Mouse (Mus musculus): ENCODE measurements around the gene Maml3.

Maml3 gene

DNA sequence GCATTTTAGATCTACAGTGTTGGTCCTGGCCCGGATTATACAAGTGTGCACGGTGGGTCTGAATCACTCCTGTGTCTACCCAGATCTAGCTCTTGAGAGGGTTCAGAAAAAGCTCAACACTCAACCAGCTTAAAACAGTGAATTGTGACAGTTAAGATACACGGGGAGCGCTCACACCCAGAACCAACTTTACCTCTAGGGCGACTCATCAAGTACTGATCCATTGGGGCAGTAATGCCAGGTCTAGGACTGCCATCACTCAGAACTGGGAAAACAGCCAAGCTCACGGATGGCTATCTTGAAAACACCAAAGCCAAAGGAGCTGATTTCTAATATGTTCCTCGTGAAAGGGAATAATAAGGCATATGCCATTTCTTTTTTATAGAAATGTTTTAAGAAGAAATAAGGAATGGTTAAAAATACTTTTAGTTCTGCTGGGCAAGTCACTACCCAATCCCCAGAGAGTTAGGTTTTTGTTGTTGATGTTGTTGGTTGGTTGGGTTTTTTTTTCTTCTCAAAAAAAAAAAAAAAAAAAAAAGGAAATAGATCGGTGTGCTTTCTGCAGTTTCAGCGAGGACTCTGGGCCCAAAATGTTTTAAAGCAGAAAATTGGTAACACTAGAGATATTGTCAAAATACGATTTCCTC, 103.9 kb downstream of the Maml3 start:
- peak; percentile 40 to 46 for DNase-seq

DNA sequence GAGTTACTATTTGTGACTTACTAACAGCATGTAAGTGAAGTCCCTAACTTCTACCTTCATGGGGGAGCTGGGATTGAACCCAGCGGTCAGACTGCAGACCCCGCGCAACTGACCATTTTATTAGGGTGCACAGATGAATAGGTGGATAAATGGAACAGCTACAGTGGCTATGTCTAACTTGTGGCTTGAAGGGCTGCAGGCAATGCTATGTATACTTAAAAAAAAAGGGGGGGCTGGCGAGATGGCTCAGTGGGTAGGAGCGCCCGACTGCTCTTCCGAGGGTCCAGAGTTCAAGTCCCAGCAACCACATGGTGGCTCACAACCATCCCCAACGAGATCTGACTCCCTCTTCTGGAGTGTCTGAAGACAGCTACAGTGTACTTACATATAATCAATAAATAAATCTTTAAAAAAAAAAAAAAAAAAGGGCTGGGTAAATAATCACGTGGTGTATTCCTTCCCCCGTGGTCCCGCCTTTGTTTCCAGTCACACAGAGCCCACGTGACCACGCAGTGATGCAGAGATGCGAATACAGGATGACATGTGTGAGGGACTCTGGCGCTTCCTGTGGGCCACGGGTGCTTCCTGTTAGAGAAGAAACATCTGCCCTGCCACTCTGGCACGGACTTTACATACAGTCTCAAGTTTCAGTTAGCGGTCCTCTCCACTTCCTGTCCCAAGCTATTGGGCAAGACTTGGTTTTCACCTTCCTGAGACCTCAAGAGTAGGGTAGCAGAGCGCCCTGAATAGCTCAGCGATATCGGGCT, 105.0 kb downstream of the Maml3 start:
- no peak for DNase-seq

DNA sequence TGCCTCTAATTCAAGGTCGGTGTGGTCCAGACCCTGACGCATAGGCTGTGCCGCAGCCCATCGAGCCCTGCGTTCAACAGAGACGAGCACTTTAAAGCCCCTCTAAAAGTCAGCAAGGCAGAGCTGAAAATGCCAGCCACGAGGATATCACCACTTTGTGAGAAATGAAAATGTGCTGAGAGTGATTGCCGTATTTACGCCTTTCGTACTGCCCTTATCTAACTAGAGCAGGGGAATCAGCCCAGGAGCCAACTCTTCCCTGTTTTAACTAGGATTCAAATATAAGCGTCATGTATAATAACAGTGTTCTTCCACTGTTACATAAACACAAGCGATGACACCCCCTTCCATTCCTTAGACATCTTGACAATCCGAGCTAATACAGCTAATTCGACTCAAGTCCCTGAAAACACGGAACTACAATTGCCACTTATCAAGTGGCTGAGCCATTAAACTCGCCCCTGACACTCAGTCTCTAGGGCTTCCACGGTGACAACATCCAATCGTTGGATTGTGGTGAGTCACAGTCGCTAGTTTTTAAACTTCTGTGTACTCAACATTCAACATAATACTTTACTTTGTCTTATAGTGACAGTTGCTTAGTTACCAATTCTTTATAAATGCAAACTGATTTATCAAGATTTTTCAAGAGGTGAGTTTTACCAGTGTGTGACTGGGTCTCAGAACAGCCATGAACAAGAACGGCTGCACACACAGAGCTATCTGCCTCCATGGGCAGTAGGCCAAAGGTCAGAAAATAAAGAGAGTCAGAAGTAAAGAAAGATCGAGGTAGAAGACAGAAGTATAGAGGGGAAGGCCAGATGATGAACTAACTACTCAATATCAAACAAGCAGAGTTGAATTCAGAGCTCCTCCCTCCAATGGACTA, 106.1 kb downstream of the Maml3 start:
- DNase-seq, result no peak

DNA sequence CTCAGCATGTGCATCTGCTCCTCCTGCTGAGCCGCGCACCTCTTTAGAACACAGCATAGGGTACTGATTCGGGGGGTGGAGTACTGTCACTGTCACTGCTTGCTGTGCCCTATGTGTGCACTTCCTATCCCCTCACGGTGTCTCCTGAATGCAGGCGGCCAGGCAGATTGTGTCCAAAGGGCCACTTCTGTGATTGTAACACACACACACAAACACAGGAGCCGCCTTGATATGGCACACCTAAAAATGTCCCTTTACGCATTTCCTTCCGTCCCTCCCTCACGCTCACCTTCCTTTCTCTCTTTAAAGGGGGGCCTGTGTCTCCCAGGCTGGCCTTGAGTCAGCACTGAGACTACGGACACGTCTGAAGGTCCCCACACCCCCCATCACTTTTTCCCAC, 107.3 kb downstream of the Maml3 start:
- no peak for DNase-seq

DNA sequence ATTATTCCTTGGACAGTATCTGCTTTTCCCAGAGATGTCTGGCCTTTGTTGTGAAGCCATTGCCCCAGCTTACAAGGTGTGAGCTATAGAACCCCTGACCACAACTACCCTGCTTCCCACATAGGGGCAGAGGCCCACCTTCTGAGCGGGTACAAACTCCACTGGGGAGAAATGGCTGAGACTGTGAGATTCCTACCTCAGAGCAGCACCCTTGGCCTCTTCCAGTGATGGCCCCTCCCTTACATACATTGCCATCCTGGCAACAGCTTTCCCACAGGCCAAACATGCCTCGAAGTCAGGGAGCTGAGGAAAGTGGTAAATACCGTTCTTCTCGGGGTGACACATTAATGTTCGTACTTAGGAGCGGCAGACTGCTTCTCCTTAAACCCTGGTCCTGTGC, 118.4 kb downstream of the Maml3 start:
- DNase-seq, result no peak

DNA sequence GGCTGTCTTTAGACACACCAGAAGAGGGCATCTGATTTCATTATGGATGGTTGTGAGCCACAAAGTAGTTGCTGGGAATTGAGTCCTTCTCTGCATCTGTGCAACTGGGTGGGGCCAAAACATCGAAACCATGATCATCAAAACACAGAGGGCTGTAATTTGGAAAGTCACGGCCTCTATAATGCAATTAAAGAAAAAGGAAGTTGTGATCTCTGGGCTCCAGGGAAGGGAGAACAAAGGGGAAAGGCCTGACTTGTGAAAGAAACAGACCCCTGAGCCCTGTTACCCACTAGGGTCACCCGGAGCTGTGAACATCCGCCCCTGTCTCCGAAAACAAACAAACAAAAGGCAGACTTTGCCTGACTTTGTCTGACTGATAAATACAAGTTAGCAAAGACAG, 123.4 kb downstream of the Maml3 start:
- DNase-seq, result no peak

DNA sequence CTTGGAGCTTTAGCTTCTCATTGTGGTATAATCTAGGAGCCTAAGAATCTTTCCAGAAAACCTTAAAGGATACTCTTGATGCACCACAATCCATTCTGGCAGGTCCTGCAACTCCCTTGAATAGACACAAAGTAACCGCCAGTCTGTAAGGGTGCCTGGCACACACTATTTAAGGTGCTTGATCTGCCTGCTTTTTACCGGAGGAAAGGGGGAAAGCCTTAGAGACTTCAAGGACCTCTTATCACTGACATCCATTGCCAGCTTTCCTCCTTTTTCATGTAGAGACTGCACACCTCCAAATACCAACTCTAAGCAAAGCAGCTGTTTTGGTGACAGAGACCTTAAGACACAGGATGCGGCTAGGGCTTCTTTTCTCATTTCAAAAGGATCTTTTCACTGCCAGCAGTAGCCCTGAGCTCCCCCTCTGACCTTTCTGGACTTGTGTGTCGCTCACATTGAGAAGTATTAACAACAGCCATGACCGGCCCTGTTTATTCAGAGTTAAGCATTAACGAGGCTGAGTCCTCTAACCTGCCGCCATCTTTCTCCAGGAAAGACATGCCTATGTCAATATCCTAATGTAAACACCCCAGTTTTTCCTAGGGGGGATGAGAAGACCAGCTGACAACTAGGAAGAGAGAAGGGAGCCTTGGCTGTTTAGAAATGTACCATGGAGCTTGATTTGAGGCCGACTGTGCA, 127.1 kb downstream of the Maml3 start:
- no peak for DNase-seq

DNA sequence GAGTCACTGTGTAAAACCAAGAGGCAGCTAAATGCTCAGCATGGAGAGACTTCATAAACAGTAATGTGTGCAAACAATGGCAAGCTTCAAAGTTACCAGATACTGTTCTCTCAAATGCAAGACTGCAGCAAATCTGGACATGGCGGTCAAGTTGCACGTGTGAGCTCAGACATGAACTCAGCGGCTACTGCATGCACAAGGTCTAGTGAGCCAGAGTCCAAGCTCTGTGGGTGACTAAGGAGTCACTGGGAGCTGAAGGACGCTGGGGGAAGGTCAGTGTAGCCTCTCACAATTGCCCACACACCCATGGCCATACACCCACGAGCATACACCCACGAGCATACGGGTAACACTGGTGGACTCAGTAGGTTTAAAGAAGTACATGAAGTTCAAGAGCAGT, 130.3 kb downstream of the Maml3 start:
- DNase-seq, result no peak

DNA sequence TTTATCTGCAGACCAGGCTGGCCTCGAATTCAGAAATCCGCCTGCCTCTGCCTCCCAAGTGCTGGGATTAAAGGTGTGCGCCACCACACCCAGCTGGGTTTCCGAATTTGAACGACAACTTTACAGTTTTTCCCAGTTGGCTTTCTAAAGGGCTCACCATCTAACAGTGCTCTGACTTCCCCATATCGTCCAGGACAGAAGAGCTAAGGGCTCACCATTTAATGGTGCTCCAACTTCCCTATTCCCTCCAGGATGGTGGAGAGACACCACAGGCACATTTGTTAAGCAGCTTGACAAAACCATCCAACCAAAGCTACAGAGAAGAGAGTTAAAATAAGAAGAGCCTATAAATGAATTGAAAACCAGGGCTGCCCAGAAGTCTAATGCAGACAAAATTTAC, 130.7 kb downstream of the Maml3 start:
- DNase-seq, result no peak

DNA sequence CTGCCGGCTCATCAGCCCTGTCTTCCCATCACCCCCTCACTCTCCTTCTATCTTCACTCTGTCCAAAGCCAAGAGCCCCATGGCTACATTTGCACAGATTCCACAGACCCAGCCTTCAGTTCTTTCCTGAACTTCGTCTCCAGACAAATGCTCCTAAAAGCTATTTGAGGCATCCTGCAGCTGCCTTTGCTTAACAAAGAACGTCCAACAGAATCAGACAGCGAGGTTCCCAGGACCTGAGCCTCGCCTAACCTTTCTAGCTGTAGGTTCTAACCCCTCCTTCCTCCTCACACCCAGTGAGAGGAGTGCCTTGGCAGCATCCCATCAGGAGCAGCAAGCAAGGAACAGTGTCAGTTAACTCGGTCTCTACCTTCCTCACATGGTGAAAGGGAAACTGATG, 132.3 kb downstream of the Maml3 start:
- peak in 1 of 2 experiments; percentile 27 for DNase-seq

DNA sequence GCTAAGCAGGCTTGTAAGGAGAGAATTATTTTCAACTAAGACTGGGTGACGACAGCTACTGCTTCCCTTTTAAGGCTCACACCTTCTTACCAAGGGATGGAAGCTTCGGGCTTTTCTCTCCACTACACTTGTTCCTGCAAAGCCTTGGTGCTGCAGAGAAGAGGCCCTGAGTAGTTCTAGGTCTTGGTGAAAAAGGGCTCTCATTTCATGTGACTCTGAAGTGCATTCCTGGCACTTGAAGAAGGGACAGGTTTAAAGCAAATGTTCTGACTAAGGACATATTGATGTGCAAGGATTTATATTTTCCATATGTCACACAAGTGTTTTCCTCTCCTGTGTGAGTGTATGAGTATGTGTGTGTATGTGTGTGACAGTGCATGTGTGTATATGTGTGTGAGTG, 134.4 kb downstream of the Maml3 start:
- no peak for DNase-seq

DNA sequence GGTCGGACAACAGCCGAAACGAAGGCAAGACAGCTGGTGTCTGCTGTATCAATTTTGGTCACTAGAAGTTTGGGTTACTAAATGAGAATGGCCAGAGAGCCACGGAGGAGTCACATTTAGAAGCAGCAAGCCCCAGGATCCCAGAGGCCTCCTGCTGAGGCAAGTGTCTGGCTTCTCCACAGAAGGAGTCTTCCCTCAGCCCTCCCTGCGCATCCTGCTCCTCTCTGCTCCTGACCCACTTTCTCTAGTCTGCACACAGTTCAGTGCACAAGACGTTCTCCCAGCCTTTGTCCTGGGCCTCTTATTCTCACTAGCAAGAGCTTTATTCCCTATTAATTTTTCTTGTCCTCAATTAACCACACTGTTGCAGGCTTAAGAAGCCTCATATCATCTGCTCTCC, 135.4 kb downstream of the Maml3 start:
- DNase-seq, result peak; percentile 21 to 36

DNA sequence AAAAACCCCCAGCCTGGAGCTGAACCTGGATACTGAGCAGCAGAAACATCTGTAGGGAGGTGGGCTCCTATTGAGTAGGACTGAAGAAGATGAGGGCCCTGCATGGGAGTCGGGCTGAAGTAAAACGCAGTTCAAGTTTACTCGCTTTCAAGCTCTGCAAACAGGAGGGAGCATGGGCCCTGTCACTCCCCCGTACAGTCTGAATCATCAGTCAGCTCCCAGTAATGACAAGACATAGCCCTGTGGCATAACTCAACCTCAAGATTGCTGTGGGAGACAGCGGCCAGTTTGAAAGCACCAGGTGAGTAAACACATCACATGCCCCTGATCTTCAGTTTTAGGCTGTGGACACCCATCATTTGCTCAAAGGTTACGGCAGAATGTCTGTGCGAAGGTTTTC, 139.0 kb downstream of the Maml3 start:
- no peak for DNase-seq

DNA sequence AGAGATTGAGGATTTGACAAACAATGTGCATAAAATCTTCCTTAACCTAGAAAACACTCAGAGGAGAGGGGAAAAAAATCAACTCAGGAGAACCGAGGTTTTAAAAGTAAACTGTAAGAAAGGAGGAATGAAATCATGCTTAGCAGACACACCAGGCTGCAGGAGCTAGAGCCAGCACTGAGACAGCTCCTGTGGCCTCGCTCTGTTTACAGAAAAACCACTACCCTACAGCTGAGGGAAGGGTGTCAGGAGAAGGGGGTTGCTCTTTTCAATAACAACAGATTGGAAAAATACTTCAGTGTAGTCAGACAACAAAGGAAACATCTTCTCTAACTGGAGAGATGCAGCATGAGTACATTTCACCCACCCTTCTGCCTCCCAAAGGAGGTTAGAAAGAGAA, 139.4 kb downstream of the Maml3 start:
- DNase-seq, result no peak

DNA sequence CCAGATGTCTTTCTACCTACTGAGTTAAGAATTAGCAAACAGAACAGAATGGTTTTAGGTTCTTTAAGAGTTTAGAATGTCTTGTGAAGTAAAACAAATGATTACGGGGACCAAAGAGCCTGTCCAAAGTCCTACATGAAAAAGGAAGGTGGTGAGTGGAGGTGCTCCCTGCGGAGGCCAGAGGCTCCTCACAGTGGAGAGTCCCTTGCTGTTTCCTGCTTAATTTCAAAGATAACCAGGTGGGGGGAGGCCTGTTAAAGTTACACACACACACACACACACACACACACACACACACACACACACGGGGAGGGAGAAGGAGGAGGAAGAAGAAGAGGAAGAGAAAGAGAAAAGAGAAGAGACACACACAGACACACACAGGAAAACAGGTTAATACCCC, 139.9 kb downstream of the Maml3 start:
- DNase-seq, result no peak

DNA sequence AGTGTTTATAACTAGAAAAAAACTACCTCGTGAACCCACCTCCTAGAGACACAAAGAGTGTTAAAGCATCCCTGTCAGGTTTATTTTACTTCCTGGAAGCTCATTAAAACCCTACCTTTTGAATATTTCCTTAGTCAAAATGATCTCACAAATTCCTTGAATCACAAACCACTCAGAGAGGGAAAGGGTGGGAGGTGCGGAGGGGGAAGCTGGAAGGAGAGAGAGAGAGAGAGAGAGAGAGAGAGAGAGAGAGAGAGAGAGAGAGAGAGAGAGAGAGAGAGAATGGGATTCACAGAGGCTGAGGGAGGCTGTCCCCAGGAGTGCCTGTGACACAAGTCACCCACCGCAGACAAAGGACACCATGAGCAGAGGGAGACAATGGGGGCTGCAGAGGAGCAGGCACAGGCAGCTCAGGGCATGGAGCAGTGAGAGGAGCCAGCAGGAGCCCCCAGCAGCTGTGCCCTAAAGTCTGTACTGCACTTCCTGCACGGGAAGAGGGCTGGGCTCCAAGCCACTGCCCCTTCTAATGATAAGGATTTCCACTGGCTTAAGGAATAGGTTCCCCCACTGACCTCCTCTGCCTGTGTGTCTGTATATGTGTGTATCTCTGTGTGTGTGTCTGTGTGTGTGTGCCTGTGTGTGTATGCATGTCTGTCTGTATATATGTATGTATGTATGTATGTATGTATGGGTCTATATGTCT, 140.8 kb downstream of the Maml3 start:
- DNase-seq, result peak in 1 of 2 experiments; percentile 29

DNA sequence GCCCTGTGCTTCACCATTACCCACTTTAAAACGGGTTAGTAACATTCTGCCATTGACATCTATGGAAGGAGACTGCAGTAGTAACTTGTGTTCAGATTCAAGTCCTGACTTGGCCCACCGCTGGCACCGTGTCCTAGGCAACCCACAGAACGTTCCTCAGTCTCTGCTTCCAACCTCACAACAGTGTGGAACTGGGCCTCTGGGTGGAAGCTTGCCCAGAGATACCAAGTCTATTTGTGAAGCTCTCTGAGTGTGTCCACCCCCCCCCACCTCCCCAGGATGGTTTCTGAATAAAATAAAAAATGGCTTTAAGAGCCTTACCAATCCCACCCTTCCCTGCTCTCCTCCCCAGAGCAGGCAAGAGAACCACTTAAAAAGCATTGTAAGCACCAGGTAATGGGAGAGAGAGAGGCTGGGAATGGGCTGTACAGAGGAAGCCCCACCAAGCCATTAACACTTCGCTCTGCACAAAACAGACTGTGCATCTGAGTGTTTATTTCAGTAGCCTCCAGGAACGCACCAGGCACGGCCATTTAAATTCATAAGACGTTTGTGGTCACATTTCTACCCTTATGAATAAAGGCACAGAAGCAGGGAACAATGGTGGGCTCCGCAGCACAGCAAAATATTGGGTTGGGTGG, 141.6 kb downstream of the Maml3 start:
- DNase-seq, result peak; percentile 30 to 49

DNA sequence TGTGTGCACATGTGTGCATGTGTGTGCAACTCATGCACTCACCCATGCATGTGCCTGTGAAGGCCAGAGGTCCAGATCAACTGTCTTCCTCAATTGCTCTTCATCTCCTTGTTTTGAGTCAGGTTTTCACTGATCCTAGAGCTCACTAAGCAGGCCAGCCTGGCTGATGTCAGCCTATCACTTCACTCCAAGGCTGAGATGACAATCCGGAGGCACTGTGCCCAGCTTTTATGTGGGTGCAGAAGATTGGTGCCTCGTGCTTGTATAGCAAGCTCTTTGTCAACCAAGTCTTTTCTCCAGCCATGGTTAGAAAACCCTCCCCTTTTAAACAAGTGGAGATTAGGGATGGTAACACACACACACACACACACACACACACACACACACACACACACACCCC, 146.1 kb downstream of the Maml3 start:
- no peak for DNase-seq

DNA sequence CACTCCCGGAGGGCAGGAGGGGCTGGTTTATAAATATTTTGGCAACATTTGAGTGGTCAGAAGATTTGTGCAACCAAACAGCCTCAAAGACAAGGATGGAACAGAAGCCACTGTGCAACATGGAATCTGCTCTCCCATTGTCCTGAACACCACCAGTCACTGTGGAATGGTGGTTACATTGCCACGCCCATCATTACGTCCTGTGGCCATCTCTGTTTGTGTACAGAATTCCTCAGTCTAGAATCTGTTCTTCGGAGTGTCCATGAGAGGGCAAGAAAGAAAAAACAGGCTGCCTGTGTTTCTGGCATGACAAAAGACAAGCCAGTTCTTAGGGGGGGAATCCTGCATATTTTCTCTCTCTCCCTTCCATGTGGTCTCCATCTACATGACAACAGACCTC, 150.4 kb downstream of the Maml3 start:
- DNase-seq, result no peak

DNA sequence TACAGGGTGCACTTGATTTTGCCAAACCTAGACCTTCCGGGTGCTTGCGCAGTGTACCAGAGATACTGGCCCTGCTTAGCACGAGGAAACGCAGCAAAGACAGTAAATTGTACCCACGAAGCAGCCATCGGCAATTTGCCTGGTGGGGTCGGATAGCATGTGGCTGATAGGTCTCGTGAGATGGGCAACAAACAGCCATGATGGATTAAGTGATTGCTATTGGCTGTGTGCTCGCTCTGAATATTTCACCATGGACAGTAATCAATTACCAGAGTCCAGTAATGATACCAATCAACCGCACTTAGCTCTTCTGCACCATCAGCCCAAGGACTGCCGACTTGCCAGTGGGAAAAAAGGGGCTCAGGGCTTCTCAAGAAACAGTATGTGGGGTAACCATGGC, 150.9 kb downstream of the Maml3 start:
- DNase-seq, result no peak

DNA sequence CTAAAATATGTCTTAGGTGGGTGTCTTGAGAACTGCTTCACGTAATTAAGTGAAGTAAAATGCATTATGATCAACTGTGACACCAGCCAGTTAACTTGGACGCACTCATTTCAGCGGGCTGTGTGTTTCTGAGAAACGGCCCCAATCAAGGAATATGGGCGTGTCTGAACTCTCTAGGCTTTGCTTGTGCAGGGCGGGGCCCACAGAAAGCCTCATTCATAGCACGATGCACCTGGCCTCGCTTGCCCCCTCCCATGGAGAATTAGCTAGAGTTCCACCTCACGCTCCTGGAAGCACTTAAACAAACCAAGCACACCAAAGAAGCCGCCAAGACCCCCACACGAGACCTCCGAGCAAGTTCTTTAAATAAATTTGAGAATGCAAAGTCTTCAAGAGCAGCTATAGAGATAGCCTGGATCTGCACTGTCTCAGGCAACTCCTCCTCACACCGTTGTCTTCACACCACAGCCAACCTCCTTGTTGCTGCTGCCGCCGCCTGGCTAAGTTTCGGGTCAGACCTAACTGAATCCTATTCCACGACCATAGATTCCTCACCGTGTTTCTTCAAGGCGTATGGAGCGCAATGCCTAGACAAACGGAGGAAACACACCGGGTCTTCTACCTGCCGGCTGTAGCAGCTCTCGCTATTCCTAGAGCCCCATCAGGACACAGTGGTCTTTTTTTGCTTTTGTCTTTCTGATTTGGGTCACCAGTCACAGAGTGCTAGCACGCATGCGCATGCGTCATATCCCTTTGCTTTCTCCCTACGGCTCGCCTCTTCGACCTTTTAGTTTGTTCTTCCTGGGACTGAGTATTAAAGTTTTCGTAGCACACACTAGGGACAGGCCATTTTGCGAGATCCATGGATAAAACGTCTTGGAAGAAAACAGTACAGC, 151.9 kb downstream of the Maml3 start:
- DNase-seq, result no peak

All from cerebellum, postnatal 10 days (tissue).